Mouse (Mus musculus): Measurements from ENCODE around the gene Ctsh.

Gene Ctsh

GRCm38 (mm10) chr9:90113151-90113550 is 59.2 kb downstream of the Ctsh start:
- no peak for DNase-seq (ENCODE audit: low read depth)

GRCm38 (mm10) chr9:90113651-90114566 is 60.0 kb downstream of the Ctsh start:
- peak; percentile 76 for DNase-seq (ENCODE audit: low read depth)

GRCm38 (mm10) chr9:90114567-90115307 is 60.8 kb downstream of the Ctsh start, which contains the start of gene Morf4l1:
Morf4l1 (minus strand) TSS chr9:90114774.
- peak; percentile 82 for DNase-seq (ENCODE audit: low read depth)

GRCm38 (mm10) chr9:90115308-90115700 is 61.4 kb downstream of the Ctsh start:
- DNase-seq (ENCODE audit: low read depth): no peak

GRCm38 (mm10) chr9:90117234-90117633 is 63.3 kb downstream of the Ctsh start:
- DNase-seq (ENCODE audit: low read depth): no peak

- DNase-seq (ENCODE audit: low read depth): no peak
Observed at GRCm38 (mm10) chr9:90122246-90122740, 68.3 kb downstream of the Ctsh start.

- DNase-seq (ENCODE audit: low read depth): no peak
Observed at GRCm38 (mm10) chr9:90124156-90124872, 70.4 kb downstream of the Ctsh start.

- no peak for DNase-seq (ENCODE audit: low read depth)
Observed at GRCm38 (mm10) chr9:90124873-90125245, 70.9 kb downstream of the Ctsh start.
